Mouse (Mus musculus): Measurements from ENCODE around the gene Psma3.

- no peak for TF ChIP-seq CTCF (IDR thresholded peaks at IDR 0.05; ENCODE audit: control insufficient read depth, insufficient read depth, insufficient read length)
- TF ChIP-seq USF1 (IDR thresholded peaks at IDR 0.05; ENCODE audit: low read depth): no peak
Measured at GRCm38 (mm10) chr12:71043571-71043970, 69.2 kb downstream of the Psma3 start.
